Comparison of ENCODE assay signal across 8 mouse cellular contexts in genomic region chr2:107289990-107290696, GRCm38 (mm10). TPM values are rescaled to one million over a fixed set of nuclear protein-coding genes. Genes with fewer than 3 reads are reported as not detected.
DNase-seq lines count a peak whose midpoint lies in the region; ATAC-seq lines count a peak whose summit lies in the region.

TSS of gene Kcna4 (plus strand) at chr2:107290639.

- WGBS in hindbrain, embryonic 13.5 days, result 6% methylated on average over 24 of the region's 24 CpGs
- 5% methylated on average over 24 of the region's 24 CpGs for WGBS in midbrain, embryonic 16.5 days

- 0 out of 2 replicates have a peak, but pooled peaks cover 4% of the 10 kb centered on the region for H3K27me3 ChIP-seq in hindbrain, embryonic 13.5 days
- no peaks in the 10 kb centered on the region for H3K27me3 ChIP-seq in midbrain, embryonic 16.5 days (ENCODE audit: control insufficient read depth, insufficient read depth, low read depth, low read length)

- peak; percentile 77 for ATAC-seq in frontal cortex, adult (ENCODE audit: low TSS enrichment)
- ATAC-seq in hindbrain, embryonic 13.5 days (ENCODE audit: low FRiP score), result peak; percentile 95
- ATAC-seq in midbrain, embryonic 16.5 days, result peak; percentile 96

- intact Hi-C loops in gastrocnemius, postnatal 36 days (cut with DNase I), result no loop called here
- intact Hi-C loops in left cerebral cortex, postnatal 14 days (cut with DNase I), result loop anchor here (10.0 kb wide), 1 partner anchor 235 kb away; no protein-coding TSS in a partner anchor

- DNase-seq in gastrocnemius, postnatal 10 days, result peak; percentile 7
- DNase-seq in gastrocnemius, postnatal 36 days, result no peak
- peak; percentile 1 for DNase-seq in c-Kit-positive CD71-positive TER-119-positive erythroid progenitor cells, embryonic 14.5 days (ENCODE audit: low spot score)
- DNase-seq in left cerebral cortex, postnatal 14 days (ENCODE audit: low spot score in 2 of 2), result peak; percentile 56 to 72
- no peak for DNase-seq in thymus, postnatal 14 days

- H3K36me3 ChIP-seq in hindbrain, embryonic 13.5 days, result peaks cover 4% of the 10 kb centered on the region
- peaks cover 4% of the 10 kb centered on the region; the same call in 1 of the 2 replicates for H3K36me3 ChIP-seq in midbrain, embryonic 16.5 days (ENCODE audit: control insufficient read depth, insufficient read depth, low read length)

- peak within 1 kb of the TSS; percentile 62 for H3K27ac ChIP-seq in hindbrain, embryonic 13.5 days
- H3K27ac ChIP-seq in midbrain, embryonic 16.5 days (ENCODE audit: low read length), result peak within 1 kb of the TSS; percentile 68

- H3K4me2 ChIP-seq in hindbrain, embryonic 13.5 days, result peak within 1 kb of the TSS; percentile 91
- peak within 1 kb of the TSS; percentile 72 for H3K4me2 ChIP-seq in midbrain, embryonic 16.5 days (ENCODE audit: low read length)

- no peaks in the 10 kb centered on the region for H3K9me3 ChIP-seq in hindbrain, embryonic 13.5 days
- no peaks in the 10 kb centered on the region for H3K9me3 ChIP-seq in midbrain, embryonic 16.5 days (replicated peaks; ENCODE audit: control insufficient read depth, low read length, poor library complexity, severe bottlenecking)

- H3K9ac ChIP-seq in hindbrain, embryonic 13.5 days, result peak within 1 kb of the TSS; percentile 76
- peak within 1 kb of the TSS; percentile 72 for H3K9ac ChIP-seq in midbrain, embryonic 16.5 days (ENCODE audit: low read depth, low read length)

- peaks cover 8% of the 10 kb centered on the region for H3K4me1 ChIP-seq in hindbrain, embryonic 13.5 days (replicated peaks)
- peaks cover 9% of the 10 kb centered on the region for H3K4me1 ChIP-seq in midbrain, embryonic 16.5 days (ENCODE audit: control insufficient read depth, insufficient read depth, low read length)

- H3K4me3 ChIP-seq in hindbrain, embryonic 13.5 days, result peak within 1 kb of the TSS; percentile 60
- peak within 1 kb of the TSS; percentile 74 for H3K4me3 ChIP-seq in midbrain, embryonic 16.5 days (ENCODE audit: low read depth, low read length)

RNA-seq across cellular contexts. Expression of gene Kcna4, which starts in this region (rescaled TPM):
- under 1 TPM; 0.05 to 0.32 TPM for total RNA-seq in gastrocnemius, postnatal 10 days (2021)
- total RNA-seq in gastrocnemius, postnatal 36 days (2021), result not detected
- polyA plus RNA-seq in hindbrain, embryonic 13.5 days (2015; fragmentation: Nextera tagmentation; extraction: Ambion mirVana), result 7.2 and 7.7 TPM in 2 replicates
- 10 to 100 TPM; 23.6 to 27.1 TPM for total RNA-seq in left cerebral cortex, postnatal 14 days (2021)
- polyA plus RNA-seq in midbrain, embryonic 16.5 days (2015; fragmentation: Nextera tagmentation; extraction: Ambion mirVana), result 12.3 and 12.6 TPM in 2 replicates

Comparison
In these comparisons a context has a peak if more than half of its experiments do, and no peak if none do; other contexts are left out.
1. RNA of gene Kcna4 (total RNA-seq): 23.6 to 27.1 TPM in left cerebral cortex, postnatal 14 days; 0.05 to 0.32 TPM in gastrocnemius, postnatal 10 days and not detected in gastrocnemius, postnatal 36 days; every median in the first group is over 10 times any median in the second.
2. Peak in DNase-seq in gastrocnemius, postnatal 10 days; RNA of the gene not detected or under 1 TPM.
3. DNase-seq: peak in c-Kit-positive CD71-positive TER-119-positive erythroid progenitor cells, embryonic 14.5 days (single experiment) and left cerebral cortex, postnatal 14 days (2 of 2); none in gastrocnemius, postnatal 36 days (0 of 2) and thymus, postnatal 14 days (single experiment).
4. Peak in every context shown above with its lines, with median percentiles within 50 percentile points of each other: ATAC-seq.